Mouse (Mus musculus) heart, postnatal 4 days (tissue): Measurements from ENCODE around the gene Col27a1. TPM values are rescaled to one million over a fixed set of nuclear protein-coding genes. Genes with fewer than 3 reads are reported as not detected.

Experiments
- DNase-seq: peaks from one replicate; pipeline ENCODE4 v3.0.0; 2021
- total RNA-seq, 2 experiments: library from RNA; stranded (reverse); gene quantifications; 2 replicates each; pipeline ENCODE4 v1.2.3; 2021

The Col27a1 gene
- total RNA-seq = 1 to 10 TPM; 6.5 TPM

- no peak for DNase-seq
These were observed at the start of gene Col27a1 for GRCm38 (mm10) chr4:63213907-63214621. Gene Col27a1 (plus strand): TSS chr4:63214004.

DNA sequence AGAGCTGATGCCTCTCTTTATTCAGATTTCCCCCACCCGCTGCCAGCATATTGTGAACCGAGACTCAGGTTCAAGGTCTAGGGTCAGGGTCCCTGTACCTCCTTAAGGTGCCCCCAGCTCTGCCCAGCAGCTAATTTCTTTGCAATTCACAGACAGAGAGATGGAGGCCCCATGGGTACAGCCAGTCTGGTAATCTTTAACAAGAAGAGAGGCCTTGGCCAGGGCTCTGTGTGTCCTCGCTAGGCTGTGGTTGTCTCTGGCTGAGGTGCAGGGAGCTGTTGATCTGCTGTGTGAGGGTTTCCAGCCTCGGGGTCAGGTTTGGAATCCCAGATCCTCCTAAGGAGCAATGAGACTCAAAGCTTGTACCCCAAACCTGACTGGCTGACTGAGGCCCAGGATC, 48.2 kb upstream of the Col27a1 start:
- no peak for DNase-seq

- no peak for DNase-seq
These were observed 47.5 kb upstream of the Col27a1 start for GRCm38 (mm10) chr4:63166323-63166722.

GRCm38 (mm10) chr4:63170061-63170460, 43.7 kb upstream of the Col27a1 start:
- DNase-seq = no peak

DNA sequence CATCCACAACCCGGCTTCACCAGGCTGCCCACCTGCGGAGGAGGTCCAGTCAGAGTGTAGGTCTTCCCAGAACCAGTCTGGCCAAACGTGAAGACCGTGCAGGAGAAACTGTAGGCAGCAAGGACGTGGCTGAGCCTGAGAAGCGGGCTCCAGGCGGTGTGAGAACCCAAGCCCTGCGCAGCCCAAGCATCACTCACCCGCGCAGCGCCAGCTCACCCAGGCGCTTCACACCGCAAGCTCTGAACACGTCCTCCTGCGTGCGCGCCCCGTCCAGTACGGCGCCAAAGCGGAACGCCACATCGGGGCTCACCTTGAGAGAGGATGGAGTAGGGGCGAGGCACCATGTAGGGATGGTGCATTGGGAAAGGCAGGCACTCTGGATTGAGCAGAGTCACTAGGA, 42.7 kb upstream of the Col27a1 start:
- DNase-seq = no peak

GRCm38 (mm10) chr4:63171969-63172685, 41.7 kb upstream of the Col27a1 start, which contains the start of gene Kif12:
Gene Kif12 (minus strand): TSS chr4:63172131.
- no peak for DNase-seq

DNA sequence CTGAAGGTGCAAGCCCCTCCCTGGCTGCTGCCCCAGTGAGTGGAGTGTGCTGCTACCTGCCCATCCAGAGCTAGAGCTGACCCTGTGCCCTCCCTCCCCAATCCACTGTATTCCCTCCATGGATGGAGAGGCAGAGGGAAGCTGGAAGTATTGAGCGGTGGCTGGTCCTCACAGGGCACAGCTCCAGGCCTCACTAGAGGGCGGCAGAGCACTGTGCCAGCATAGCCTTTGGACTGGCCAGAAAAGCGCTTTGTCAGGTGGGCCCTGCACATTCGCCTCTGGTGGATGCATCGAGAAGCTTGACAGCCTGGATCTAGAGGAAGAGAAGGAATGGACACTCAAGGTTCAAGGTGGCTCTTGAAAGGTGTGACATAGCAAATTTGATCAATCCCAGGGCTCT, 32.2 kb upstream of the Col27a1 start:
- DNase-seq = peak; percentile 78

DNA sequence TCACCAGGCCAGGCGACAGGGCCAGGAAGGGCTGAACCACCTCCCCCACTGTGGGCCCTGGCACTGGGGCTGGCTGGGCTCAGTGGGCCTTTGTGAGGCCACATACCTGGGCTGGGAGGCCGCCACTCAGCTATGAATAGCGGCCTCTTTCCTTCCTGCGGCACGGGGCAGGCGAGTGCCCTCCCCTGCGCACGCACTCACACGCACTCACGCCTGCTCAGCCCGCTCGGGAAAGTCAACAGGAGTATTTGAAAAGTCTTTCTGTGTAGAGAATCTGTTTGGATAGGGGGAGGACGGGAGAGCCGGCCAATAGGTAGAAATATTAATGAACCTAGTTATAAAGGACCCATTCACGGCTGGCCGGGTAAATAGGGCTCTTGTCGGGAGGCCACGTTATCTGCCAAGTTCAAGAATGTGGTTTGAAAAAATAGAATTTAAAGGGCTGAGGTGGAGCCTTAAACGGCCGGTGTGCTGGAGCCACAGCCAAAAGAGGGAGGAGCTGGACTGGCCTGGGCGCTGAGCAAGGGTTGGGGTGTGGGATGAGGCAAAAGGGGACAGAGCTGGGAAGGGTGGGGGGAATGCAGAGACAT, 27.4 kb upstream of the Col27a1 start:
- peak; percentile 27 for DNase-seq

DNA sequence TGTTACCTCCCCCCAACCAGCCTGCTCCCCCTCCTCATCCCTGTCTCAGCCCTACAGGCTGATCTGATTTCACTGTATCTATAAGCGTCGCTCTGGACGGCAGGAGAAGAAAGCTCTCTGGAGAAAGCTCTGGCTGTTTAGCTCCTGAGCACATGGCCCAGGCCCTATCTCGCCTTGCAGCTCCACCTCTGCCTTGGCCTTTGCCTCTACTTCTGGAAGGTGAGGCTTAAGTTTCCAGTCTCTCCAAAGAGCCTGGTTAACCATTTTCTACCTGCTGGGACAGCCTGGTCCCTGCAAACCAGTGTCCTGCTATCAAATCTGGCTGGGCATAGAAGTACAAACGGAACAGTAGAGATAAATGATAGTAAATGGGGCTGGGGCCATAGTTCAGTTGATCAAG, 22.2 kb upstream of the Col27a1 start:
- no peak for DNase-seq

DNA sequence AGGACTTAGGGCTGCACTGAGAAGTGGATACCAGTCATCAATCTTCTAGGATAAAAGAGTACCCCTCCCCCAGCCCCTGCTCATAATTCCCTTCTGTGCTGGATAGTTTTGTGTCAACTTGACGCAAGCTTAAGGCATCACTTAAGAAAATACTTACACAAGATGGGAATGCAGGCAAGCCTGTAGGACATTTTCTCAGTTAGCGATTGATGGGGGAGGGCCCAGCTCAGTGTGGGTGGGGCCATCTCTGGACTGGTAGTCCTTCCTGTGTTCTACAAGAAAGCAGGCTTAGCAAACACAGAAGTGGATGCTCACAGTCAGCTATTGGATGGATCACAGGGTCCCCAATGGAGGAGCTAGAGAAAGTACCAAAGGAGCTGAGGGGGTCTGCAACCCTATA, 19.4 kb upstream of the Col27a1 start:
- DNase-seq = no peak

- DNase-seq = no peak
These were observed 14.4 kb upstream of the Col27a1 start for GRCm38 (mm10) chr4:63199366-63199765.

GRCm38 (mm10) chr4:63203874-63204273, 9.9 kb upstream of the Col27a1 start:
- DNase-seq = no peak

DNA sequence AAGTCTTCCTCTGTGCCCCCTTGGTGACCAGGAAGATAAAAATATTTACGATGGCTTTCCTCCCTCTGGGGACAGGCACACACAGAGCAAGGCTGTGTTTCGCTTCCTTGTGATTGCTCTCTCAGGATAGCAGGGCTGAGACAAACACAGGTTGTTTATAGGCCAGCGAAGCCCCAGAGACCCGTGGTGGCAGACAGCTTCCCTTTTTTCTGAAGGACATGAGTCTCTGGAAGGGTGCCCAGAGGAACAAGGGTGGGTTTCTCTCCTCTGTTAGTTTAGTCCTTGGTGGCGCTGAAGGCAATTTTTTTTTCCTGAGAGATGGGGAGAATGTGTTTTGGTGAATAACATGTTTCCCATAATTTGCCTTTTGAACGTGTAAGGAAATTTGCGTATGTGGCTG, 8.2 kb upstream of the Col27a1 start:
- no peak for DNase-seq

- peak; percentile 90 for DNase-seq
These were observed 1.6 kb downstream of the Col27a1 start for GRCm38 (mm10) chr4:63215185-63215992.

DNA sequence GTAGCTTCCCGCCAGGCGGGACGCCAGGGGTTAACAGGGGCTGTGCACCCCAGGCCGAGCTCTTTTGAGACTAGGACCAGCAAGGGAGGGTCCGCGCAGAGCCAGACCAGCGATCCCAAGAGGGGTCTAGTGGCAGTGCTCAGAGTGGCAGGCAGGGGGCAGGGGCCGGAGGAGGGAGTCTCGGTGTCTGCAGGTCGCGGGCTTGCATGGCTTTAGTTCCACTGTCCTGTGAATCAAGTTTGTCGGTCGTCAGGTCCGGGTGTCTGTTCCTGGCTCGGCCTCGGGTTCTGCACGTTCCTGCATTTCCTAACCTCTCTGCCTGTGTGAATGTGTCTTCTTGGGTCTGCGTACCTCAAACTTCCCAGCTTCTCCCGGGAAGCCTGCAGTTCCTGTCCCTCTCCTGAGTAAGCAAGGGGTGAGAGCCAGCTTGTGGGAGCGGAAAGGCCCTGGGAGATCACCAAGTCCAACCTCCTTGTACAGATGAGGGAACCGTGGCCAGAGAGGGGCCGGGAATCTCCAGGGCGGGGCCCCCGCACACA, 2.3 kb downstream of the Col27a1 start:
- DNase-seq = peak; percentile 78

DNA sequence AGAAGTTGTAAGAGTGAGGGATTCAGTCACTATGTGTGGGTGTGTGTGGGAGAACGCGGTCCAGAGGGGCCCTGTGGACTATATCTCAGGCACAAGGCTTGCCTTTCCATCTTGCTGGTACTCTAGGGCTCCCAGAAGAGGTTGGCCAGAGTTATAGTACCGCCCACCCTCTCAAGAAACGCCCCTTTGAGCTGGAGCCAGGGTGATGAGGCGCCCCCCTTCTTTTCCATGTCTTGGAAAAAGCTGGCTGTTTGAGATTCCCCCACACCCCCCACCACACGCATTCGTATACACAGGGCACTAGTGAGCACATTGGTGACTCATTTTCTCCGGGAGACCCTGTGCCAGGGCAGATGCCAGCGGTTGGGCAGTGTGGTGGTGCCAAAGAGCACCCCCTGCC, 2.8 kb downstream of the Col27a1 start:
- peak; percentile 70 for DNase-seq

DNA sequence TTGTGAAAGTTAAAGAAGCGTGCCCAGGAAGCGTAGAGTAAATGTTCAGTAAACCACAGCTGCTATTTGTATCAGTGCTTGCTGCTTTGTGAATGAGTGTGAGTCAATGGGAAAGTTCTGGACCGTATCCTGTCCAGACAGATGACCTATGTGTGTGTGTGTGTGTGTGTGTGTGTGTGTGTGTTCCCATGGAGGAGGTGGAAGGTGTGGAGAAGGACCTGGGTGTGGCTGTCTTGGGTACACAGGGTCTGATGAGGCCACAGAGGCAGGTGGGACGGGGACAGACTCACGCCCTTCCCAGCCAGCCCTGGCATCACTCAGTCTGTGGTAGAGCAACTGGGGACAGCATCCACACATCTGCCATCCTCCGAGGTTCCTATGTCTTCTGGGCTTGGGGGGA, 3.7 kb downstream of the Col27a1 start:
- no peak for DNase-seq

DNA sequence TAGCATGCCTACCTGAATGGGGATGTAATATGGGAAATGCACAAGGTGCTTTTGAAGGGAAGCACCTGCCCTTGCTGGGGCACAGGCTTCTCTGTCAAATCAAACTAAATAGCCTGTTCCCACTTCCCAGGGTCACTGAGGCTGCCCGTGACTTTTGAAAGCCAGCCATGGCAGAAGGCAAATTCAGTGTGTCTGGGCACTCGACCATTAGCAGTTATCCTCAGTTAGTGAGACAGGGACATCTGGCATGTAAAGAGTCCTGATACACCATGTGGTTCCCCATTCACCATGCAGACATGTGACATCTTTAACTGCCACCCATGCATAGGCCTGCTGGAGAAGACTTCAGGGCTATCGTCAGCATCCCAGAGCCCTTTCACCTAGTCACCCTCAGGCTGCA, 5.3 kb downstream of the Col27a1 start:
- DNase-seq = no peak

GRCm38 (mm10) chr4:63219635-63220034, 5.8 kb downstream of the Col27a1 start:
- no peak for DNase-seq

- DNase-seq = peak; percentile 64
These were observed 7.5 kb downstream of the Col27a1 start for GRCm38 (mm10) chr4:63221096-63221958.

- DNase-seq = no peak
These were observed 8.4 kb downstream of the Col27a1 start for GRCm38 (mm10) chr4:63222246-63222645.

DNA sequence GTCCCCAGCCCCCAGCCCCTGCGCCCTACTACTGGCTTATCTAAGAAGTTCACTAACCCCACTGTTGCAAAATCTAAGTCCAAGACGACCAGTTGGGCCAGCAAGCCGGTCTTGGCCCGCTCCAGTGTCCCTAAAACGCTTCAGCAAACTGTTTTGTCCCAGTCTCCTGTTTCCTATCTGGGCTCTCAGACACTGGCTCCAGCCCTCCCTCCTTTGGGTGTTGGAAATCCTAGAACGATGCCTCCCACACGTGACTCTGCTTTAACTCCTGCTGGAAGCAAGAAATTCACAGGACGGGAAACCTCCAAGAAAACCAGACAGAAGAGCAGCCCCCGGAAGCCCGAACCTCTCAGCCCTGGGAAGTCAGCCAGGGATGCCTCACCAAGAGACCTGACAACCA, 11.6 kb downstream of the Col27a1 start:
- no peak for DNase-seq
